Mouse (Mus musculus): Measurements from ENCODE around the gene Gm49321. TPM values are rescaled to one million over a fixed set of nuclear protein-coding genes. Genes with fewer than 3 reads are reported as not detected.

Gm49321 gene
- total and polyA plus RNA-seq, 3 experiments = 5.3 TPM; not detected in 2

GRCm38 (mm10) chr12:73939542-73939941 is 2.1 kb downstream of the Gm49321 start:
- H3K79me2 ChIP-seq (ENCODE audit: control insufficient read depth, insufficient read depth, low read length, poor library complexity) = no peaks in the 10 kb centered on the region
- H3K4me1 ChIP-seq (ENCODE audit: control insufficient read depth in 1 of 2, insufficient read depth in 2 of 2, low read length in 2 of 2) = no peaks in the 10 kb centered on the region
- H3K9me3 ChIP-seq (replicated peaks; ENCODE audit: insufficient read depth, low read length) = no peaks in the 10 kb centered on the region
- DNase-seq (ENCODE audit: low read depth, low spot score) = no peak
- no peaks in the 10 kb centered on the region for H3K27me3 ChIP-seq (ENCODE audit: control insufficient read depth in 1 of 2, insufficient read depth in 2 of 2, low read length in 2 of 2)
- H3K27ac ChIP-seq (ENCODE audit: control insufficient read depth, low read depth, low read length) = no peak overlapping the region
- no peak overlapping the region for H3K9ac ChIP-seq (ENCODE audit: control insufficient read depth, low read depth, low read length, poor library complexity, severe bottlenecking)
- H3K36me3 ChIP-seq (ENCODE audit: control insufficient read depth in 1 of 2, insufficient read depth in 2 of 2, low read length in 2 of 2) = peaks cover 0 to 46% of the 10 kb centered on the region in 2 experiments; a peak in 2 of 4 replicates
- H3K4me3 ChIP-seq (ENCODE audit: control insufficient read depth in 1 of 2, insufficient read depth in 1 of 2, low read depth in 2 of 2, low read length in 2 of 2) = no peak overlapping the region
- TF ChIP-seq RCOR1 (IDR thresholded peaks at IDR 0.05; ENCODE audit: low read depth, low read length) (peak; percentile 85), BHLHE40 (IDR thresholded peaks at IDR 0.05; ENCODE audit: borderline replicate concordance, low read depth, low read length) (no peak)

GRCm38 (mm10) chr12:73948415-73948814 is 11.0 kb downstream of the Gm49321 start:
- Histone ChIP-seq H3K36me3 (ENCODE audit: control insufficient read depth in 1 of 2, insufficient read depth in 2 of 2, low read length in 2 of 2) (peaks cover 7 to 22% of the 10 kb centered on the region in 2 experiments), H3K4me3 (ENCODE audit: control insufficient read depth in 1 of 2, insufficient read depth in 1 of 2, low read depth in 2 of 2, low read length in 2 of 2) (peak overlapping the region in 1 of 2 experiments; percentile 67; a peak in 1 of 4 replicates), H3K79me2 (ENCODE audit: control insufficient read depth, insufficient read depth, low read length, poor library complexity) (peaks cover 2% of the 10 kb centered on the region), H3K4me1 (ENCODE audit: control insufficient read depth in 1 of 2, insufficient read depth in 2 of 2, low read length in 2 of 2) (peaks cover 0 to 2% of the 10 kb centered on the region in 2 experiments; a peak in 1 of 4 replicates), H3K27ac (ENCODE audit: control insufficient read depth, low read depth, low read length) (no peak overlapping the region), H3K9ac (ENCODE audit: control insufficient read depth, low read depth, low read length, poor library complexity, severe bottlenecking) (no peak overlapping the region), H3K27me3 (ENCODE audit: control insufficient read depth in 1 of 2, insufficient read depth in 2 of 2, low read length in 2 of 2) (no peaks in the 10 kb centered on the region), H3K9me3 (replicated peaks; ENCODE audit: insufficient read depth, low read length) (no peaks in the 10 kb centered on the region)
- TF ChIP-seq BHLHE40 (IDR thresholded peaks at IDR 0.05; ENCODE audit: borderline replicate concordance, low read depth, low read length) (no peak), CTCF (IDR thresholded peaks at IDR 0.05 in 2 of 3, conservative IDR thresholded peaks at IDR 0.05 in 1 of 3; ENCODE audit: control insufficient read depth in 1 of 3, insufficient read depth in 1 of 3, low read depth in 2 of 3, low read length in 3 of 3, poor library complexity in 1 of 3, severe bottlenecking in 1 of 3) (no peak), POLR2AphosphoS2 (IDR thresholded peaks at IDR 0.05; ENCODE audit: low read length) (no peak), TBP (IDR thresholded peaks at IDR 0.05; ENCODE audit: low read depth, low read length) (no peak)
- no peak for DNase-seq (ENCODE audit: low read depth, low spot score)

DNA sequence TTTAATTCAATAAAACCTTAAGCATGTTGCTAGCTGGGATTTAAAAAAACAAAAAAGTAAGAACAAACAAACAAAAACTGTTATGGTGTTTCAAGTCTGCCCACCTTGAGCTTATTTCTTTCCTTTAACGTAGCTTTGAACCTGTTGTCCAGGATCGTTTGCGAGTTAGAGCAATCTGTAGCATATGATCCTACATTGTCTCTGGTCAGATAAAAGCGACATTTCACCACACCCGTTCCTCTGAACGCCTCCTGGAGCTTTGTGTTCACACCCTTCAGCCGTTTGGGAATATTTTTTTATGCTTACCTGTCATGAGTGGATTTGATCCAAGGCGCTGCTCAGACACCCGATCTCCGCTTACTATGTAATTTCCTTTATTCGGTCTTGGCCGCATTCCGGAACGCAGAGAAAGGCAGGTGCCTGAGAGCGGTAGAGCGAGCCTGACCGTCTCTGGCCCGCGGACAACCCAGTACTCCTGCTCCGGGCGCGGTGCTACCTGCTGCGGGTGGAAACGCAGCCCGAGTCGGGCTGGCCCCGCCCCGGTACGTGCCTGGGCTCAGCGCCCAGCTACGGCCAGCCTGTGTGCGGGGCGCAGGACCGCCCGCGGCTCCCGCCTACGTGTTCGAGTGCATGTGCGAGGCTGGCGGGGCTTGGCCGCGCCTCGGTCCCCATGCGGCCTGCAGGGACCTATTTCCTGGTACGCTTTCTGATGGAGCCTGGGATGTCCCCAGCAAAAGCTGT is 12.0 kb downstream of the Gm49321 start:
- peak overlapping the region; percentile 58 to 67 for H3K4me3 ChIP-seq (ENCODE audit: control insufficient read depth in 1 of 2, insufficient read depth in 1 of 2, low read depth in 2 of 2, low read length in 2 of 2)
- H3K79me2 ChIP-seq (ENCODE audit: control insufficient read depth, insufficient read depth, low read length, poor library complexity) = peaks cover 2% of the 10 kb centered on the region
- TF ChIP-seq TBP (IDR thresholded peaks at IDR 0.05; ENCODE audit: low read depth, low read length) (0 out of 2 replicates have a peak, but pooled peaks have one; percentile 11), BHLHE40 (IDR thresholded peaks at IDR 0.05; ENCODE audit: borderline replicate concordance, low read depth, low read length) (no peak), POLR2AphosphoS2 (IDR thresholded peaks at IDR 0.05; ENCODE audit: low read length) (no peak), POLR2A (IDR thresholded peaks at IDR 0.05; ENCODE audit: control insufficient read depth in 1 of 2, insufficient read depth in 1 of 2, low read depth in 1 of 2, low read length in 2 of 2, poor library complexity in 1 of 2) (peak in 1 of 2 experiments; percentile 35; a peak in 1 of 4 replicates), TAL1 (IDR thresholded peaks at IDR 0.05; ENCODE audit: low read length) (no peak), MYC (IDR thresholded peaks at IDR 0.05; ENCODE audit: low read depth, low read length) (no peak), MAX (IDR thresholded peaks at IDR 0.05; ENCODE audit: low read length) (peak; percentile 37; the same call in 1 of the 2 replicates), ETS1 (IDR thresholded peaks at IDR 0.05; ENCODE audit: low read depth, low read length) (0 out of 2 replicates have a peak, but pooled peaks have one; percentile 11), CHD1 (IDR thresholded peaks at IDR 0.05; ENCODE audit: low read depth, low read length) (0 out of 2 replicates have a peak, but pooled peaks have one; percentile 47), SIN3A (IDR thresholded peaks at IDR 0.05; ENCODE audit: low read length) (peak; percentile 47; the same call in 1 of the 2 replicates)
- no peaks in the 10 kb centered on the region for H3K27me3 ChIP-seq (ENCODE audit: control insufficient read depth in 1 of 2, insufficient read depth in 2 of 2, low read length in 2 of 2)
- H3K9ac ChIP-seq (ENCODE audit: control insufficient read depth, low read depth, low read length, poor library complexity, severe bottlenecking) = peak overlapping the region; percentile 69
- DNase-seq (ENCODE audit: low read depth, low spot score) = peak; percentile 69
- H3K36me3 ChIP-seq (ENCODE audit: control insufficient read depth in 1 of 2, insufficient read depth in 2 of 2, low read length in 2 of 2) = peaks cover 11 to 17% of the 10 kb centered on the region in 2 experiments
- H3K4me1 ChIP-seq (ENCODE audit: control insufficient read depth in 1 of 2, insufficient read depth in 2 of 2, low read length in 2 of 2) = peaks cover 3 to 6% of the 10 kb centered on the region in 2 experiments
- no peaks in the 10 kb centered on the region for H3K9me3 ChIP-seq (replicated peaks; ENCODE audit: insufficient read depth, low read length)
- H3K27ac ChIP-seq (ENCODE audit: control insufficient read depth, low read depth, low read length) = peak overlapping the region; percentile 3; the same call in 1 of the 2 replicates

Measured in MEL (cell line).